Mouse (Mus musculus) liver, embryonic 14.5 days (tissue): ENCODE measurements around the gene Pfdn5.

ENCODE experiments used
- CTCF ChIP-seq: IDR thresholded peaks from 2 replicates; pipeline ENCODE4 v1.5.1; 2016; ENCODE audit warnings: antibody characterized with exemption, low read depth, control low read depth
- EP300 ChIP-seq: IDR thresholded peaks from 2 replicates; pipeline ENCODE4 v1.6.1; 2016; ENCODE audit warnings: antibody characterized with exemption, low read depth

DNA sequence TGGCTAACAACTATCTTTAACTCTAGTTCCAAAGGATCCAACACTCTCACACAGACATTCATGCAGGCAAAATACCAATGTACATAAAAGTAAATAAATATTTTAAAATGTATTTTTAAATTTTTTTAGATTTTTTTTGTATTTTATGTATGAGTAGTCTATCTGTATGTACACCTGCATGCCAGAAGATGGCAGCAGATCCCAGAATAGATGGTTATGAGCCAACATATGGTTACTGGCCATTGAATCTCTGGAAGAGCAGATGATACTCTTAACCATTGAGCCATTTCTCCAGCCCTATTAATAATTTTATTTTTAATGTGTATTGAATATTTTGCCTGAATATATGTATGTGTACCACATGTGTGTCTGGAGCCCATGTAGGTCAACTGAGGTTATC is 38.5 kb upstream of the Pfdn5 start:
- TF ChIP-seq CTCF (peak; percentile 62), EP300 (no peak)
